ENCODE assay signal across 9 mouse cellular contexts in the genomic region with DNA sequence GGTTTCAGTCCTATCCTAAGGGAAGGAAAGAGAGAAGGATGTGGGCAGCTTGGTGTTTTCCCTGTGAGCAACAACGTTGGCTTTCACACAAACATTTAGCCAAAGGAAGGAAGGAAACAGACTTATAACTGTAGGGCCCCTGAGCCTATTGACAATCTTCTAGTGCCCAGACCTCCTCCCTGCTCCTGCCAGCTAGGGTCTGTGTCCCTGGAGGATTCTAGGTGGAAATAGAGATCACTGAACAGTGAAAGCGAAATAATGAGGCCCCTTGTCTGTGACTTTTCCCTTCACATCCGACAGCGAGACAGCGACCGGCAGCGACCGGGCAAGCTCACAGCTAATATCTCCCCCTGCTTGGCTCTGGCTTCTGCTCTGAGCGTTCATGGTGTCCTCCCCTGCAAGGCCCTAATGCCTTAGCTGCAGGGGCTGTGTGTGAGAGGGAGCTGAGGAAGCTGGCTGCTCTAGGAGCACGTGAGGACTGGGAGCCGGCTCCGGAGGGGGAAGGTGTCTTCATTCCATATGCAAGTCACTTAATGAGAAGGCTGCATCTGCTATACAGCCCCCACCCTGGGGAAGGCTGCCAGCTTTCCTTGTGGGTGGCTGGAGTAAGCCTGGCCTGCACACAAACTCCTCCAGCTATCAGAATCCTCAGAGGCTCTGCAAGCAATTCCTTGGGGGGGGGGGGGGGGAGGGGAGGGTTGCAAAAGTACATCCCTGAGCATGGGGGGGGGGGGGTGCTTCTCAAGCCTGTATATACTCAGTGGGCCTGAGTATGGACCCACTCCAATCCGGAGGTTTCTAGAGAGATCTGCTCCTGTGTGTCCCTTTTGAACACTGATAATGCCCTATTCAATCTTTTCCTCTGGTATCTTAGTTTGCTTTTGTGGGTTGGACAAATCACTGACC.
A peak's percentile ranks its signal among the peaks of the same experiment; 100 is the strongest.
DNase-seq lines count a peak whose midpoint lies in the region; ATAC-seq lines count a peak whose summit lies in the region.
"Had no signal": no experiment of that assay in that cellular context is flagged by ENCODE, and none has a peak within 500 bp of the region (broad histone marks: within the 10 kb centered on the region; RNA-seq: fewer than 3 reads in every experiment).

No protein-coding gene starts in this region.

- no peaks in the 10 kb centered on the region for H3K9me3 ChIP-seq in midbrain, embryonic 16.5 days (replicated peaks; ENCODE audit: control insufficient read depth, low read length, poor library complexity, severe bottlenecking)
- H3K9me3 ChIP-seq: embryonic facial prominence, embryonic 15.5 days had no signal

- H3K27me3 ChIP-seq in midbrain, embryonic 16.5 days (ENCODE audit: control insufficient read depth, insufficient read depth, low read depth, low read length) = no peaks in the 10 kb centered on the region

- H3K4me1 ChIP-seq in midbrain, embryonic 16.5 days (ENCODE audit: control insufficient read depth, insufficient read depth, low read length) = peaks cover 5% of the 10 kb centered on the region; the same call in 1 of the 2 replicates

- peak; percentile 9 for DNase-seq in gastrocnemius, postnatal 14 days
- no peak for DNase-seq in gastrocnemius, postnatal 25 days
- DNase-seq in NIH3T3 (ENCODE audit: low read depth) = peak; percentile 3
- DNase-seq in layer of hippocampus, postnatal 36 days = peak; percentile 79 to 82
- no peak for DNase-seq in cerebellum, adult 18-20 months

- peak overlapping the region; percentile 39 for H3K4me2 ChIP-seq in midbrain, embryonic 16.5 days (ENCODE audit: low read length)
- H3K4me2 ChIP-seq: embryonic facial prominence, embryonic 15.5 days had no signal

- no peak overlapping the region for H3K4me3 ChIP-seq in midbrain, embryonic 16.5 days (ENCODE audit: low read depth, low read length)
- H3K4me3 ChIP-seq: embryonic facial prominence, embryonic 15.5 days had no signal

- peak overlapping the region; percentile 51 for H3K27ac ChIP-seq in midbrain, embryonic 16.5 days (ENCODE audit: low read length)
- H3K27ac ChIP-seq: embryonic facial prominence, embryonic 15.5 days had no signal

- H3K9ac ChIP-seq in midbrain, embryonic 16.5 days (ENCODE audit: low read depth, low read length) = peak overlapping the region; percentile 8
- H3K9ac ChIP-seq: embryonic facial prominence, embryonic 15.5 days had no signal

- no peaks in the 10 kb centered on the region for H3K36me3 ChIP-seq in midbrain, embryonic 16.5 days (ENCODE audit: control insufficient read depth, insufficient read depth, low read length)
- H3K36me3 ChIP-seq: embryonic facial prominence, embryonic 15.5 days had no signal

- ATAC-seq in frontal cortex, adult (ENCODE audit: low TSS enrichment) = peak; percentile 96
- ATAC-seq in midbrain, embryonic 16.5 days = peak; percentile 90
- ATAC-seq in erythroblast, adult 5-6 weeks (replicated peaks; ENCODE audit: low FRiP score, poor library complexity, severe bottlenecking) = no peak

- intact Hi-C loops in gastrocnemius, postnatal 14 days (cut with DNase I; ENCODE audit: low total_unique reads) = no loop called here

- WGBS in midbrain, embryonic 16.5 days = 3% methylated on average over 13 of the region's 13 CpGs

Comparison
In these comparisons a context has a peak if more than half of its experiments do, and no peak if none do; other contexts are left out.
1. DNase-seq: peak in gastrocnemius, postnatal 14 days (single experiment), NIH3T3 (single experiment) and layer of hippocampus, postnatal 36 days (2 of 2); none in gastrocnemius, postnatal 25 days (single experiment) and cerebellum, adult 18-20 months (0 of 2).